Mouse (Mus musculus) lung, adult 2 months (tissue): ENCODE data around the gene Pld6.

ENCODE experiments used
- CTCF ChIP-seq: fragments of 200-500 bp; IDR thresholded peaks from 2 replicates; pipeline ENCODE4 v1.5.1; 2011; ENCODE audit warnings: mild to moderate bottlenecking, low read length, control low read depth; ENCODE audit not compliant: insufficient read depth
- POLR2A ChIP-seq: fragments of 200-500 bp; IDR thresholded peaks from 2 replicates; pipeline ENCODE4 v1.6.1; 2011; ENCODE audit warnings: low read depth, mild to moderate bottlenecking, control low read depth, low read length, borderline replicate concordance; ENCODE audit errors: extremely low read depth

DNA sequence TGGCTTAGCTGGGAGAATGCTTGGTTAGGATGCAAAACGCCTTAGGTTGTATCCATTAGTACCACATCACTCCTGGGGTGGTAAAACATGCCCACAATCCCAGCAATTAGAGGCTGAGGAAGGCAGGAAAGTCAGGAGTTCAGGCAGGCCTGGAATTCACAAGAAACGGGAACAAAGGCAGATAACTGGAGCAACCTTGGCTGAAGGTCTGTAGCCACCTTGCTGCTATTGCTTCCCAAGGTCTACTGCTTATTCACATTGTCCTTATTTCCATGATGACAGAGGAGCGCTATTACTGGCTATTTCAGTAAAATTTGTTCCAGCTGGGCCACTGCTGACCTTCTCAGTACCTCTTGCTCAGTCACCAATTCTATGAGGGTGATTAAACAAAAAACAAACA lies 25.8 kb upstream of the Pld6 start:
- TF ChIP-seq CTCF (no peak), POLR2A (no peak)
